Mouse (Mus musculus): ENCODE results near the gene Casp4. TPM values are rescaled to one million over a fixed set of nuclear protein-coding genes. Genes with fewer than 3 reads are reported as not detected.

The Casp4 gene
- polyA plus RNA-seq, 1 experiment from 2014 or later: 1.2 TPM

- H3K4me1 ChIP-seq: no peaks in the 10 kb centered on the region
- 50% methylated on average over 4 of the region's 4 CpGs for WGBS
- no peaks in the 10 kb centered on the region for H3K9me3 ChIP-seq
- no peak overlapping the region for H3K4me3 ChIP-seq
- no peak overlapping the region for H3K9ac ChIP-seq
- ATAC-seq (ENCODE audit: extremely low read depth, insufficient number of reproducible peaks, low FRiP score, low TSS enrichment): no peak
- H3K36me3 ChIP-seq: no peaks in the 10 kb centered on the region
- H3K4me2 ChIP-seq: no peak overlapping the region
- no peak overlapping the region for H3K27ac ChIP-seq (replicated peaks)
- no peaks in the 10 kb centered on the region for H3K27me3 ChIP-seq (replicated peaks)
Observed at GRCm38 (mm10) chr9:5311435-5311834, 2.8 kb downstream of the Casp4 start.

- ATAC-seq (ENCODE audit: extremely low read depth, insufficient number of reproducible peaks, low FRiP score, low TSS enrichment): no peak
- H3K36me3 ChIP-seq: no peaks in the 10 kb centered on the region
Observed at GRCm38 (mm10) chr9:5328204-5328603, 19.6 kb downstream of the Casp4 start.

GRCm38 (mm10) chr9:5332441-5332840 is 23.8 kb downstream of the Casp4 start:
- Histone ChIP-seq H3K4me3 (no peak overlapping the region), H3K9ac (no peak overlapping the region), H3K9me3 (no peaks in the 10 kb centered on the region), H3K4me2 (no peak overlapping the region), H3K27ac (replicated peaks) (no peak overlapping the region), H3K4me1 (no peaks in the 10 kb centered on the region), H3K27me3 (replicated peaks) (no peaks in the 10 kb centered on the region), H3K36me3 (no peaks in the 10 kb centered on the region)
- no peak for ATAC-seq (ENCODE audit: extremely low read depth, insufficient number of reproducible peaks, low FRiP score, low TSS enrichment)

More at GRCm38 (mm10) chr9:5328204-5328603, 19.6 kb downstream of the Casp4 start:
- WGBS: 53% methylated on average over 3 of the region's 3 CpGs
- Histone ChIP-seq H3K4me1 (no peaks in the 10 kb centered on the region), H3K9ac (no peak overlapping the region), H3K4me3 (no peak overlapping the region), H3K9me3 (no peaks in the 10 kb centered on the region), H3K27ac (replicated peaks) (no peak overlapping the region), H3K27me3 (replicated peaks) (no peaks in the 10 kb centered on the region), H3K4me2 (no peak overlapping the region)

- Histone ChIP-seq H3K9ac (no peak overlapping the region), H3K4me2 (no peak overlapping the region), H3K4me1 (no peaks in the 10 kb centered on the region), H3K4me3 (no peak overlapping the region), H3K9me3 (no peaks in the 10 kb centered on the region), H3K36me3 (no peaks in the 10 kb centered on the region), H3K27me3 (replicated peaks) (no peaks in the 10 kb centered on the region), H3K27ac (replicated peaks) (no peak overlapping the region)
- no peak for ATAC-seq (ENCODE audit: extremely low read depth, insufficient number of reproducible peaks, low FRiP score, low TSS enrichment)
- WGBS: 73% methylated on average over 1 of the region's 1 CpGs
Observed at GRCm38 (mm10) chr9:5333422-5333821, 24.8 kb downstream of the Casp4 start.

GRCm38 (mm10) chr9:5343092-5343491 is 34.5 kb downstream of the Casp4 start:
- Histone ChIP-seq H3K27me3 (replicated peaks) (no peaks in the 10 kb centered on the region), H3K9me3 (no peaks in the 10 kb centered on the region), H3K36me3 (no peaks in the 10 kb centered on the region), H3K9ac (no peak overlapping the region), H3K4me3 (no peak overlapping the region), H3K4me2 (no peak overlapping the region), H3K4me1 (0 out of 2 replicates have a peak, but pooled peaks cover 2% of the 10 kb centered on the region), H3K27ac (replicated peaks) (no peak overlapping the region)
- no peak for ATAC-seq (ENCODE audit: extremely low read depth, insufficient number of reproducible peaks, low FRiP score, low TSS enrichment)
- WGBS: 33% methylated on average over 1 of the region's 1 CpGs

GRCm38 (mm10) chr9:5344090-5344489 is 35.5 kb downstream of the Casp4 start:
- Histone ChIP-seq H3K4me1 (0 out of 2 replicates have a peak, but pooled peaks cover 2% of the 10 kb centered on the region), H3K27me3 (replicated peaks) (no peaks in the 10 kb centered on the region), H3K27ac (replicated peaks) (no peak overlapping the region), H3K4me3 (no peak overlapping the region), H3K9ac (no peak overlapping the region), H3K36me3 (no peaks in the 10 kb centered on the region), H3K9me3 (no peaks in the 10 kb centered on the region), H3K4me2 (no peak overlapping the region)
- WGBS: 67% methylated on average over 4 of the region's 4 CpGs
- ATAC-seq (ENCODE audit: extremely low read depth, insufficient number of reproducible peaks, low FRiP score, low TSS enrichment): no peak

- H3K4me2 ChIP-seq: peak within 1 kb of the TSS; percentile 51
Observed at GRCm38 (mm10) chr9:5345291-5345898, 36.8 kb downstream of the Casp4 start, which contains the start of gene Casp12. Casp12 (plus strand) TSS chr9:5345430.

GRCm38 (mm10) chr9:5347381-5347780 is 38.8 kb downstream of the Casp4 start:
- Histone ChIP-seq H3K4me3 (no peak overlapping the region), H3K27me3 (replicated peaks) (no peaks in the 10 kb centered on the region), H3K9ac (no peak overlapping the region), H3K27ac (replicated peaks) (no peak overlapping the region), H3K4me1 (0 out of 2 replicates have a peak, but pooled peaks cover 2% of the 10 kb centered on the region), H3K36me3 (no peaks in the 10 kb centered on the region), H3K4me2 (no peak overlapping the region), H3K9me3 (no peaks in the 10 kb centered on the region)
- ATAC-seq (ENCODE audit: extremely low read depth, insufficient number of reproducible peaks, low FRiP score, low TSS enrichment): no peak
- 50% methylated on average over 4 of the region's 4 CpGs for WGBS

More at GRCm38 (mm10) chr9:5345291-5345898, 36.8 kb downstream of the Casp4 start, which contains the start of gene Casp12:
- Histone ChIP-seq H3K4me3 (peak within 1 kb of the TSS; percentile 33), H3K27ac (replicated peaks) (peak within 1 kb of the TSS; percentile 73), H3K4me1 (0 out of 2 replicates have a peak, but pooled peaks cover 2% of the 10 kb centered on the region), H3K27me3 (replicated peaks) (no peaks in the 10 kb centered on the region), H3K9ac (peak within 1 kb of the TSS; percentile 19; the same call in 1 of the 2 replicates), H3K9me3 (no peaks in the 10 kb centered on the region), H3K36me3 (no peaks in the 10 kb centered on the region)
- WGBS: 46% methylated on average over 4 of the region's 4 CpGs
- no peak; the same call in 1 of the 2 replicates for ATAC-seq (ENCODE audit: extremely low read depth, insufficient number of reproducible peaks, low FRiP score, low TSS enrichment)

GRCm38 (mm10) chr9:5353673-5354072 is 45.0 kb downstream of the Casp4 start:
- Histone ChIP-seq H3K9me3 (no peaks in the 10 kb centered on the region), H3K9ac (no peak overlapping the region), H3K36me3 (no peaks in the 10 kb centered on the region), H3K4me1 (no peaks in the 10 kb centered on the region), H3K4me3 (no peak overlapping the region), H3K27me3 (replicated peaks) (no peaks in the 10 kb centered on the region), H3K27ac (replicated peaks) (no peak overlapping the region), H3K4me2 (no peak overlapping the region)
- 65% methylated on average over 2 of the region's 2 CpGs for WGBS
- ATAC-seq (ENCODE audit: extremely low read depth, insufficient number of reproducible peaks, low FRiP score, low TSS enrichment): no peak

GRCm38 (mm10) chr9:5356801-5357200 is 48.2 kb downstream of the Casp4 start:
- Histone ChIP-seq H3K4me1 (no peaks in the 10 kb centered on the region), H3K27ac (replicated peaks) (no peak overlapping the region), H3K9ac (no peak overlapping the region), H3K9me3 (no peaks in the 10 kb centered on the region), H3K27me3 (replicated peaks) (no peaks in the 10 kb centered on the region), H3K4me3 (no peak overlapping the region), H3K4me2 (no peak overlapping the region), H3K36me3 (no peaks in the 10 kb centered on the region)
- no peak for ATAC-seq (ENCODE audit: extremely low read depth, insufficient number of reproducible peaks, low FRiP score, low TSS enrichment)
